Mouse (Mus musculus): ENCODE measurements around the gene A430005L14Rik. TPM values are rescaled to one million over a fixed set of nuclear protein-coding genes. Genes with fewer than 3 reads are reported as not detected.
"Not testable (repeated sequence)": the region's sequence is repeated elsewhere in the genome, so short reads cannot be mapped to it uniquely, and the experiment has no call there.

A430005L14Rik gene
- total RNA-seq (2021), result 10 to 100 TPM; 17.9 to 20.8 TPM
- long read RNA-seq, experiment 1, transcript A430005L14Rik-201 (4 exons, 1,098 nt), result major isoform, 10 of 16 reads
- long read RNA-seq, experiment 1, partial matches to known transcripts, result 2 of 16 reads
- long read RNA-seq, experiment 1, other reads (novel, unspliced or antisense), result 1 of 16 reads
- long read RNA-seq, experiment 2, transcript A430005L14Rik-201 (4 exons, 1,098 nt), result major isoform, 46 of 56 reads
- long read RNA-seq, experiment 2, transcript A430005L14Rik-207 (4 exons, 940 nt), result minor isoform, 9 of 56 reads
- long read RNA-seq, experiment 2, partial matches to known transcripts, result 0 of 56 reads
- long read RNA-seq, experiment 2, other reads (novel, unspliced or antisense), result 1 of 56 reads

GRCm38 (mm10) chr4:153956569-153957405, at the start of gene A430005L14Rik:
Gene A430005L14Rik, plus strand, starts transcription at chr4:153957237.
- DNase-seq (ENCODE audit: low spot score in 2 of 2), result peak; percentile 97 to 98

DNA sequence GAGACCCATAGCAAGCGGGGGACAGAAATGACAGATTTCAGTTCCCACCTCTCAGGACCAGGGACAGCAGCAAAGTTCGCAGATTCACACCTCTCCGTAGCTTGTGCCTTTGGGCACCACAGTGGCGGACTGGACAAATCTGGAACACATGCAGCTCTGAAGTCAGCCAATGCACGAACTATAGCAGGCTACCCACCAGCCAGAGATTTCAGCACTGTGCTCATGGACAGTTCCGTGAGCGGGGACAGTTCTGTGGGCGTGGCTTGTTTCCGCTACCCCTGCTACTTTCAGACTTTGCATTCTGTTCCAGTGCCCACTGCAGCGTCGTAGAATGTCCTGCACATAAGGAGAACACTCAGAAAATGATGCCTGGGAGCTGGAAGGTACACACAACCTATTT, 49.5 kb upstream of the A430005L14Rik start:
- no peak for DNase-seq (ENCODE audit: low spot score in 2 of 2)

DNA sequence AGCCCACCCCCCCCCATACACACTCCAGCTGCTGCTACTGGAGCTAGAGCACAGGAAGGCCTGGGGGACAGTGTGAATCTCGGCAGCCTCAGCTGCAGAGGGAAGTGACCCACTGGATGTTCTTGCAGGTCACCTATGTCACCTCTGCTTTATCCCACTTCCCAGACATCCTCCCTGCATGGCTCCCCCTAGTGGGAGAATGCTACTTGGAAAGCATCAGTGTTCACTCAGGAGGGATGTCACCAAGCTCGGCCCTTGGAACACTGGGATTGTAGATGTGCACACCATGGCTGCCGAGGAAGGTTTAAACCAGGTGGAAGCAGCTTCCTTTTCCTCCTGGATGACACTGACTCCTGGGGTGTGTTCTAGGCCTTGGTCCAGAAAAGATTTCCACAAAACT, 43.4 kb upstream of the A430005L14Rik start:
- DNase-seq (ENCODE audit: low spot score in 2 of 2), result no peak

- DNase-seq (ENCODE audit: low spot score in 2 of 2), result peak in 1 of 2 experiments; percentile 33
Measured at GRCm38 (mm10) chr4:153917773-153918500, 39.1 kb upstream of the A430005L14Rik start.

DNA sequence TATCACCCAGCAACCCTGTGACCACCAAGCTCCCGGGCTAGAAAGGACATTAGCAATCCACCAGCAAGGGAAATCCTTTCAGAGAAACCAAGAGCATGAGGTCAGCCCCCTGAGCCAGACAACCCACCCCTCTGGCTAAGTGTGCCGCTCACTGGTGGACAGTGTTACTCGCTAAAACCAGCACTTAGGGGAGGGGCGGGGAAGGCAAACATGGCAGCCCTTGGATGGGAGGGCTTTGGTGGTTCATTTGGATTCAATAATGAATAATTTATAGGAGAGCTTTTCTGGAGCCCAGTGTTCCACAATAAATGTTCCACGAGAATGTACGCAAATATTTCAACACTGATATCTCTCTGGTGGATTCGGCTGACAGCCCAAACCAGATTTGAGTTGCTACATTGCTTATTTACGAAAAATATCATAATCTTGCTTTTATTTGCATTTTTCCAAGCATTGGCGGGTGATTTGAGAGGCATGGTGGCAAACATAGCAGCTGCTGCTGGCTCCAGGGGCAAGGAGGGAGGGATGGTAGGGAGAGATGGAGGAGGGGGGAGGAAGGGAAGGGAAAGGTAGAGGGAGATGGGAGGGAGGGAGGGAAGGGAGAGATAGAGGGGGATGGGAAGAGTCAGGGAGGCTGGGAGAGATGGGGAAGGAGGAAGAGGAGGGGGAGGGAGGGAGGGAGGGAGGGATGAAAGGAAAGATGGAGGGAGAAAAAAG, 36.4 kb upstream of the A430005L14Rik start:
- no peak for DNase-seq (ENCODE audit: low spot score in 2 of 2)

- DNase-seq (ENCODE audit: low spot score in 2 of 2), result not testable (repeated sequence)
Measured at GRCm38 (mm10) chr4:153922090-153922489, 34.9 kb upstream of the A430005L14Rik start.

- no peak for DNase-seq (ENCODE audit: low spot score in 2 of 2)
Measured at GRCm38 (mm10) chr4:153928772-153929299, 28.2 kb upstream of the A430005L14Rik start.

DNA sequence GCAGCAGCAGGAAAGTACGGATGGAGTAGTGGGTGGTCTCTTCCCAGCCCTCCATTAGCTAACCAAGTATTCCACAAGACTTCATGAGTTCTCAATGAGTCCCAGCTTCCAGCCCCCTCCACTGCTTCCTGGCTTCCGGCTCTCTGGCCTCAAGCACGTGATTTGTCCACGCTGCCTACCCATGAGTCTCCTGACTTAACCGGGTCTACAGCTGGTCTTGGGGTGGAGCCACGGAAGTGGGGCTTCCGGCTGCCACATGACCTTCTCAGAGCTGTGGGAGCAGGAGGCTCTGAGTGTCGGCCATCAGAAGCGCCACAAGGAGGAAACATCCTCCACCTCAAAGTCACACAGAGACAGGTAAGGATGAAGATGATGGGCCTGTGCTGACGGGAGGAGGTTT, 27.6 kb upstream of the A430005L14Rik start:
- DNase-seq (ENCODE audit: low spot score in 2 of 2), result no peak

DNA sequence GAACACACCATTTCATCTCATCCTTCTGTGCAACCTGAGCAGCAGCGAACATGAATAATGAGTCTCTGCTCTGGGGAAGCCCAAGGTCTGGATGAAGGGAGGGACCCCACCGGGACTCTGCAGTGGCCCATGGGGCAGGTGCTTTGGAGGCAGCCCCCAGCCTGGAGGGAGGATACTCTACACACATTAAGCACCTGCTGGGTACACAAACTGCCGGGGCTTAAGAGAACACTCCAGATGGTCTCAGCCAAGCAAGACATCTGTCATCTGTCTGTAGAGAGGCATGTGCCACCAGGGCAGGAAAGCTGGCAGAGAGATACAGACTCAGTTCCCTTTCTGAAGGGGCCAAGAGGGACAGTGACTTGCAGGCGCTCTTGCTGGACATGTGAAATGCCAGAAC, 27.1 kb upstream of the A430005L14Rik start:
- DNase-seq (ENCODE audit: low spot score in 2 of 2), result peak; percentile 58 to 70

GRCm38 (mm10) chr4:153943243-153943642, 13.8 kb upstream of the A430005L14Rik start:
- peak; percentile 41 to 52 for DNase-seq (ENCODE audit: low spot score in 2 of 2)

DNA sequence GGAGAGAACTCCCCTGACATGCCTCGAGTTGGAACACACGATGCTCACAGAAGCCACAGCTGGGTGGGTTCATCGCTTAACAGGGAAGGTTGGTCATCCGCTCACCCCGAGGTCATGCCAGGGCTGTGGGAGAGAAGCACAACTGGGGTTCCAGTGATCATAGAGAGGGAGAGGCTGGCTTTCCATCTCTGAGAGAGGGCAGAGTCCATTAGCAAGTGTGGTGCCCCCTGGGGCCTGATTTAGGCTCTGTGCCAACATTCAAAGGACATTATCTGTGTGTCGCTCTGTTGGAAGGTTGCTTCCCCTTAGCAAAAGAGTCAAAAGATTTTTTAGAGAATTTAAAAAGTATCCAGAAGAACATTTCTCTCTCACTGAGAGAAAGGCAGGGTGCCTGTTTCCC, 12.8 kb upstream of the A430005L14Rik start:
- no peak for DNase-seq (ENCODE audit: low spot score in 2 of 2)

- DNase-seq (ENCODE audit: low spot score in 2 of 2), result no peak
Measured at GRCm38 (mm10) chr4:153945741-153946140, 11.3 kb upstream of the A430005L14Rik start.

DNA sequence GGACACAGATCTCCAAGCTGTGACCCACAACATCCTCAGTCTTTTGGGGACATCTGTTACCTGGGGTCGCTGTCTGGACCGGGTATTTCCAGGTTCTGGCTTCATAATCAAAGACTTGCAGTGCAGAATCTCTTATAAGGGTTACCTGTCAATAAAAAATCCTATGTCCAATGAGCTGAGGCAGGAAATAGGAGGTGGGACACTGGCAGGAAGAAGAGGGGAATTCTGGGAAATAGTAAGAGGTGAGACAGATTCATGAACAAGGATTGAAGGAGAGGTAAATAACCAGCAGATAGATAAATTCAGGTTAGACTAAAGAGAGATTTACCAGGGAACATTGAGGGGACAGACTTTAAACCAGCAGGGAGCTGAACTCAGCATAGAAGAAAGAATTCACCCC, 6.7 kb upstream of the A430005L14Rik start:
- DNase-seq (ENCODE audit: low spot score in 2 of 2), result no peak

DNA sequence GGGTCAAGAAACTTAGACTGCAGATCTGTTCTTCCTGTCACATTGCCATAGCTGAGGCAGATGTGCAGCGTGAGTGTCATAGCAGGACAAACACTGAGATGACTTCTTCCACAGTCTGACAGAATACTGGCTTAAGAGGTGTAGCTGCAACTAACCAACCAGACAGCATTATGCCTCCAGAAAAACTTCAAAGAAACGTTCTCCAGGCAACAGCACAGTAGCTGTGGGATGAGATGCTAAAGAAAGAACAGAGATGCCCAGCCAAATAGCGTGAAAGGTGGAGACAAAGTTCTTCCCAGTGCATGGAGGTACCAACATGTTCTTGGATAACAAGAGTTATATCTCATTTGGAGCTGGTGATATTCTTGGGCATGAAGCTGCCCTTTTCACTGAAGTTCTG, 5.9 kb upstream of the A430005L14Rik start:
- no peak for DNase-seq (ENCODE audit: low spot score in 2 of 2)

- no peak for DNase-seq (ENCODE audit: low spot score in 2 of 2)
Measured at GRCm38 (mm10) chr4:153951692-153952091, 5.3 kb upstream of the A430005L14Rik start.

DNA sequence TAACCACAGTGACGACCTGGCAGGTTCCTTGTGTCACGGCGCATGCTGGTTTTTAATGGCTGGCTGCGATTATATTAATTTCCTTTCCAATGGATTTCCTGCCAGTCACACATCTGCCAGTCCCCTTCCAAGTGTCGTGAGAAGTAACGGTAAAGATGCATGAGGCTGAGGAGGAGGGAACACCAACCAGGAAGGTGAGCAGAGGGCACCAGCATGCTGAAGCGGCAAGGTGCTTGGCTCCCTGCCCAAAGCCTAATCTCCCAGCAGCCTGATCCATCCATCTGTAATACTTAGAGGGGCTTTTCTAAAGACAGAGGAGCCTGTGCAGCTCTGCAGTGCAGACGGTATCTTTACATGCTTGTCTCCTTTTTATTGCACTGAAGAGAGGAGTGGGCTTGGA, 1.4 kb upstream of the A430005L14Rik start:
- DNase-seq (ENCODE audit: low spot score in 2 of 2), result no peak

GRCm38 (mm10) chr4:153957444-153958250, 610 bp downstream of the A430005L14Rik start:
- DNase-seq (ENCODE audit: low spot score in 2 of 2), result no peak

DNA sequence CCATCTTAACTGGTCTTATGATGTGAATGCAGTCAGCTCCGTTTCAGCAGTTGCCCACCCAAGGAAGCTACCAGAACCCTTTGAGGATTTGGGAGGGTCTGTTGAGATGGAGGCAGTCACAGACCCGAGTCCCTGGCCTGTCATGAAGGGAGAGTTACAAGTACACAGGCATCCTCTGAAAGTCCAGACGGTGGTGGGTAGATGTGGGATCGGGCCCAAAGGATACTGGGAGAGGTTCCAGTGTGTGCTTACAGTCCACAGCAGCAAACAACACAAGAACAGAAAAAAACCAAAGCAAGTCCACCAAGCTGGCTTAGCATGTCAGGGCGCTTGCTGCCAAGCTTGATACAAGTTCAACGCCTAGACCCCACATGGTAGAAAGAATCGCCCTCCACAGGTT, 5.6 kb downstream of the A430005L14Rik start:
- peak in 1 of 2 experiments; percentile 34 for DNase-seq (ENCODE audit: low spot score in 2 of 2)

DNA sequence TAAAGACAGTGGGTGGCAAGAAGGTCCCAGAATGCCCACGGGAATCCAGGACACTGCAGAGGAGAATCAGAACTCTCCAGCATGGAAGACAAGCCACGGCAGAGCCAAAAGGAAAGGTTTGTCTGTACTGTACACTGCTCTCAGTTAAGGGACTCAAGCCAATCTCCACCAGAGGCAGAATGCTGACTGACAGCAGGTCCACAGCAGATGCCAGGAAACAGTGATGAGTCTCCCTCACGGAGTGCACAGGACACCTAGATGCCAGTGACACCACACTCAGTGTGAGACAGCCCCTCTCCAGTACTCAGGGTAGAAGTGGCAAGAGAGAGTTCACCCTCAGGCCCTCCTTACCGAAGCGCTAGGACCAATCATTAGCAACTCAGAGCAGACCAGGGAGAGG, 9.6 kb downstream of the A430005L14Rik start:
- DNase-seq (ENCODE audit: low spot score in 2 of 2), result no peak

GRCm38 (mm10) chr4:153967556-153967955, 10.5 kb downstream of the A430005L14Rik start:
- no peak for DNase-seq (ENCODE audit: low spot score in 2 of 2)
